Mouse (Mus musculus) limb, embryonic 12.5 days (tissue): Measurements from ENCODE around the gene Cbx6. TPM values are rescaled to one million over a fixed set of nuclear protein-coding genes. Genes with fewer than 3 reads are reported as not detected.

Source experiments
- ATAC-seq: fragments of 200-750 bp; cut with Nextera tagmentation; 2 replicates; pipeline ENCODE4 v1.8.0; 2017; ENCODE audit warnings: low read depth, moderate TSS enrichment; ENCODE audit not compliant: insufficient number of reproducible peaks, insufficient read depth, low FRiP score, low TSS enrichment
- H3K27ac ChIP-seq: fragments of 300-500 bp; sonication (generic); 2 replicates; pipeline ENCODE4 v1.5.1; 2016; ENCODE audit warnings: mild to moderate bottlenecking, moderate library complexity
- H3K27me3 ChIP-seq: fragments of 300-500 bp; sonication (generic); 2 replicates; pipeline ENCODE4 v1.6.1; 2016; ENCODE audit warnings: mild to moderate bottlenecking, moderate library complexity
- H3K36me3 ChIP-seq: fragments of 300-500 bp; sonication (generic); 2 replicates; pipeline ENCODE4 v1.6.1; 2016; ENCODE audit warnings: mild to moderate bottlenecking, moderate library complexity
- H3K4me1 ChIP-seq: fragments of 300-500 bp; sonication (generic); replicated peaks from 2 replicates; pipeline ENCODE4 v1.6.1; 2016
- H3K4me2 ChIP-seq: fragments of 300-500 bp; sonication (generic); 2 replicates; pipeline ENCODE4 v1.6.1; 2016; ENCODE audit warnings: mild to moderate bottlenecking, moderate library complexity
- H3K4me3 ChIP-seq: fragments of 300-500 bp; sonication (generic); replicated peaks from 2 replicates; pipeline ENCODE4 v1.5.1; 2016; ENCODE audit warnings: mild to moderate bottlenecking
- H3K9ac ChIP-seq: fragments of 300-500 bp; sonication (generic); replicated peaks from 2 replicates; pipeline ENCODE4 v1.6.1; 2016; ENCODE audit warnings: mild to moderate bottlenecking, moderate library complexity
- H3K9me3 ChIP-seq: fragments of 300-500 bp; sonication (generic); 2 replicates; pipeline ENCODE4 v1.6.1; 2016; ENCODE audit warnings: mild to moderate bottlenecking, moderate library complexity
- WGBS: fragments of 180-500 bp; shearing (Covaris S2); methylation state at CpG from one replicate; pipeline ENCODE4 v1.1.7; 2016; 5-methylcytosine and 5-hydroxymethylcytosine counted together
- polyA plus RNA-seq: library from polyadenylated mRNA; unstranded; fragments of >200 nt; fragmentation: Nextera tagmentation; extraction: Ambion mirVana; gene quantifications from 2 replicates; pipeline ENCODE4 v1.2.1, GENCODE M21; 2016

The Cbx6 gene
- polyA plus RNA-seq, 1 experiment from 2014 or later: 28.2 TPM

DNA sequence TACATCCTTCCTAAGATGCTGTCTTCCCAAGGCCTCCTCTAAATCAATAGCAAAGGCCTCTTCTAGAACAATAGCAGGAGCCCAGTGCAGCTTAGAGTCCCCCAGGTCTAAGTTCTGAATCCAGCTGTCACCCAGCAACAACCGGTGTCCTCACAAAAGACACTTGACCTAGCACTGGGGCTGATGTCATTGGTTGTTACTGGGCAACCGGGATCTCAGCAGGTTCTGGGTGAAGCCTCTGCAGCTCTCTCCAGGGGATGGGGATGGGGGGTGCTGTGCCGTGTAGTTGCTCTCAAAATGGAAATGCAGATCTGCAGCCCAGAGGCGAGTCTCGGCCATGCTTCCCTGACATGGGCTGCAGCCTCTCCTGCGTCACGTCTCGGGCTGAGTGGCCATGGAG is 46.7 kb downstream of the Cbx6 start:
- Histone ChIP-seq H3K9me3 (no peaks in the 10 kb centered on the region), H3K4me2 (no peak overlapping the region), H3K27ac (no peak overlapping the region), H3K36me3 (no peaks in the 10 kb centered on the region), H3K9ac (no peak overlapping the region), H3K4me3 (no peak overlapping the region), H3K27me3 (peaks cover 47% of the 10 kb centered on the region), H3K4me1 (no peaks in the 10 kb centered on the region)
- 66% methylated on average over 8 of the region's 8 CpGs for WGBS
- no peak for ATAC-seq

DNA sequence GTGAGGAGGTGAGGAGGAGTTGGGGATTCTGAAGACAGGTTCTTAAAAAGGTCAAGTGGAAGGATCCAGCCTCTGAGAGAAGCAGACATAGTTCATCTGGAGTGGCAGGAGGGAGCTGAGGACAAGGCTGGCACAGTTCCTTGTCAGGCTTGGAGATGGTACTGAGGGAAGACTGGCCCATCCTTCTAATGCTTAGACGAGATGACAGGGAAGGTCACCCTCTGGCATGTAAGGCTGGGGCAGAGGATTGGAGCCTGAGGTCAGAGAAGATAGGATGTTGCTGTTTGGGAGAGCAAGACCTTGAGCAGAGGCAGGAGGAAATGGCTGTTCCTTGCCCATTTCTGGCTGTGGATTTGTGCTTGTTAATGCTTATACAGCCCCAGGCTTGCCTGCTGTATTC is 49.4 kb downstream of the Cbx6 start:
- WGBS: 70% methylated on average over 1 of the region's 1 CpGs
- ATAC-seq: no peak
- H3K27me3 ChIP-seq: peaks cover 27% of the 10 kb centered on the region
- H3K4me3 ChIP-seq: no peak overlapping the region
- H3K4me1 ChIP-seq: no peaks in the 10 kb centered on the region
- no peaks in the 10 kb centered on the region for H3K36me3 ChIP-seq
- no peak overlapping the region for H3K9ac ChIP-seq
- H3K9me3 ChIP-seq: no peaks in the 10 kb centered on the region
- H3K27ac ChIP-seq: no peak overlapping the region
- H3K4me2 ChIP-seq: no peak overlapping the region

DNA sequence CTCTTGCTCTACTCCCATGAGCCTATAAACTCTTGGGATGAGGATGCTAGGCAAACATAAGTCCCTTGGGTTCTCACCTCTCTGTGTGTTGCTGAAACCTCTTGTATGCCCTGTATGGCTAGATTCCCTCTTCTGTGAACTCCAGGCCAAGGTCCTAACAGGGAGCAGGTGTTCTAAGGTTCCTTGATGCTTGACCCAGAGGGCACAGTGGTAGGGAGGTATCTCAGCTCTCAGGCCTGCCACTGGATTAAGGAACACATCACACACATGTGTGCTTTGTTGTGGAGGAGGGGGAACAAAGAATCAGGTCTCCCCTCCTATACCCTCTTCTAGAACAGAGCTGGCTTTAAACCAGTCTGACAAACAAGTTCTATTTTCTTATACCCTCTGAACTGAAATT is 56.7 kb downstream of the Cbx6 start, which contains the start of gene Dnal4:
Dnal4 (minus strand) TSS at position 101 of the 400 bp plus-strand sequence.
- Histone ChIP-seq H3K27me3 (no peaks in the 10 kb centered on the region), H3K4me3 (no peak within 1 kb of the TSS), H3K9me3 (no peaks in the 10 kb centered on the region), H3K27ac (no peak within 1 kb of the TSS), H3K4me1 (peaks cover 14% of the 10 kb centered on the region), H3K36me3 (no peaks in the 10 kb centered on the region), H3K9ac (no peak within 1 kb of the TSS), H3K4me2 (no peak within 1 kb of the TSS)
- ATAC-seq: no peak

DNA sequence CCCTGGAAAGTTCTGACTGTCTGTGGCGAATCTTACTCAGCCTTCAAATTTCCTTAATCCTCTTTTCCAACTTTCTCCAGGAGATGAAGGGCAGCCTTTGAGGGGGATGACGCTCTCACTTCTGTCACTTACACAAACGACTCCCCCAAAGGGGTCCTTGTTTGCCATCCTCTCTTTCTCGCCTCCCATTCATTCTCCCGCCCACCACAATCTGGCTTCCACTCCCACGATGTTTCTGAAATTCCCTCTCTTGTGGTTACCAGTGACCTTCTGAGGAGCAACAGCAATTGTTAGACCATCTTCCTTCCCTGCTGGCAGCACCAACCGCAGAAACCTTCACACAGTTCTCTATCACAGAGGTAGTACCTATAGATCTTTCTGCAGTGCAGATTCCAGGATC is 58.8 kb downstream of the Cbx6 start:
- no peak overlapping the region for H3K27ac ChIP-seq
- H3K9me3 ChIP-seq: no peaks in the 10 kb centered on the region
- no peaks in the 10 kb centered on the region for H3K27me3 ChIP-seq
- H3K9ac ChIP-seq: no peak overlapping the region
- 67% methylated on average over 7 of the region's 7 CpGs for WGBS
- H3K4me2 ChIP-seq: no peak overlapping the region
- H3K36me3 ChIP-seq: no peaks in the 10 kb centered on the region
- H3K4me3 ChIP-seq: no peak overlapping the region
- no peak for ATAC-seq
- peaks cover 20% of the 10 kb centered on the region for H3K4me1 ChIP-seq

DNA sequence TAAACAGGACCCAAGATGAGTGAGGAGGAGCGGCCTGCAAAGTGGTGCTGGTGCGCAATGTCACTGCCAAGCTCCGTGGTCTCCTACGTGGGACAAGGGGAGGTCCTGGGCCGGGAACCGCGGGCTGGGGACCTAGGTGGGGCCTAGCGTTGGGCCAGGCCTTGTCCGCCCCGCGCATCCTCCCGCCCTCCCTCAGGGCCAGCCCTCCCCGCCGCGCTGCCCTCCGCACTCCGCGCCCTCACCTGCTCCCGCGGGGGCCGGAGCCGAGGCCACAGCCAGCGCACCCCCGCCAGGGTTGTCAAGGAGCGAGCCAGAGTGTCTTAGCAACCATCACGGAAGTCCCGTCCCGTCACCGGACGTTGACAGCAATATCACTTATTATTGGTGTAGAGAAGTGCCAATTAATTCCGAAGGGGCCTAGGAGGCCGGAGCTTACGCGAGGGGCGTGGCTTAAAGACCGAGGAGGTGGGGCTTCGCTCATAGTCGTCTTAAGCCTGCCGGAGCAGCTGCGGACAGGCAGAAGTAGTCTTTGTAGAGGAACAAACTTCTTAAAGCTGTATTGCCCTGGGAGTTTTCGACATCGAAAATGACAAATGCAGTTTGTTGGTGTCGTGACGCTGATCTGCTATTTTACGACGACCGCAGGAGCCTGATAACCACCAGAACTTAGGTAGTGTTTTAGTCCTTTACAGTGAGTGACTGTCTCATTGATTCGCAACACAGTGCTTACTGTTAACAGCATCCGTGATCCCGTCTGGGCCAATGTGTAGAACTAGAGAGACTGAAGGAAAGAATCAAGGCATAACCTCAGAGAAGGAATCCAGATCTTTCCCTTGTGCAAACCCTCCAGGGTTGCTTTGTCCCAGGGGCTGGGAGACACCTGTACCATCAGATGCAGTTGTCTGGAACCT is 60.1 kb downstream of the Cbx6 start:
- Histone ChIP-seq H3K4me2 (peak overlapping the region; percentile 78), H3K27ac (peak overlapping the region; percentile 70), H3K36me3 (no peaks in the 10 kb centered on the region), H3K27me3 (no peaks in the 10 kb centered on the region), H3K9me3 (no peaks in the 10 kb centered on the region), H3K4me1 (peaks cover 22% of the 10 kb centered on the region), H3K9ac (peak overlapping the region; percentile 83), H3K4me3 (peak overlapping the region; percentile 88)
- 1% methylated on average over 50 of the region's 50 CpGs for WGBS
- peak; percentile 97 for ATAC-seq

Other genes with a start within 250 kb of the Cbx6 start
- 2.0 and 2.1 TPM in 2 replicates for gene Dmc1, start 229.6 kb downstream of the Cbx6 start, polyA plus RNA-seq
- 2.1 and 2.5 TPM in 2 replicates for gene Fam227a, start 175.7 kb downstream of the Cbx6 start, polyA plus RNA-seq
- 49.9 and 57.6 TPM in 2 replicates for gene Cby1, start 175.5 kb downstream of the Cbx6 start, polyA plus RNA-seq
- gene Tomm22, start 163.8 kb downstream of the Cbx6 start, polyA plus RNA-seq: 217 and 238 TPM in 2 replicates
- 33.0 and 36.1 TPM in 2 replicates for gene Josd1, start 146.8 kb downstream of the Cbx6 start, polyA plus RNA-seq
- 42.6 and 47.2 TPM in 2 replicates for gene Gtpbp1, start 143.8 kb downstream of the Cbx6 start, polyA plus RNA-seq
- 6.1 and 6.6 TPM in 2 replicates for gene Sun2, start 92.2 kb downstream of the Cbx6 start, polyA plus RNA-seq
- 71.0 and 71.2 TPM in 2 replicates for gene Dnal4, start 56.8 kb downstream of the Cbx6 start, polyA plus RNA-seq
- gene Nptxr, start 29.9 kb downstream of the Cbx6 start, polyA plus RNA-seq: 2.0 and 2.3 TPM in 2 replicates
- gene Npcd, start 451 bp downstream of the Cbx6 start, polyA plus RNA-seq: not detected in 2 replicates
- gene Apobec3, start 57.0 kb upstream of the Cbx6 start, polyA plus RNA-seq: 11.0 and 11.8 TPM in 2 replicates
- gene Cbx7, start 136.4 kb upstream of the Cbx6 start, polyA plus RNA-seq: 2.0 and 2.5 TPM in 2 replicates
- 2.5 and 2.8 TPM in 2 replicates for gene Pdgfb, start 180.3 kb upstream of the Cbx6 start, polyA plus RNA-seq